Mouse (Mus musculus): ENCODE measurements around the gene Ip6k2. TPM values are rescaled to one million over a fixed set of nuclear protein-coding genes. Genes with fewer than 3 reads are reported as not detected.

The Ip6k2 gene
- total RNA-seq, 2 experiments from 2014 or later: 143 to 164 TPM

DNA sequence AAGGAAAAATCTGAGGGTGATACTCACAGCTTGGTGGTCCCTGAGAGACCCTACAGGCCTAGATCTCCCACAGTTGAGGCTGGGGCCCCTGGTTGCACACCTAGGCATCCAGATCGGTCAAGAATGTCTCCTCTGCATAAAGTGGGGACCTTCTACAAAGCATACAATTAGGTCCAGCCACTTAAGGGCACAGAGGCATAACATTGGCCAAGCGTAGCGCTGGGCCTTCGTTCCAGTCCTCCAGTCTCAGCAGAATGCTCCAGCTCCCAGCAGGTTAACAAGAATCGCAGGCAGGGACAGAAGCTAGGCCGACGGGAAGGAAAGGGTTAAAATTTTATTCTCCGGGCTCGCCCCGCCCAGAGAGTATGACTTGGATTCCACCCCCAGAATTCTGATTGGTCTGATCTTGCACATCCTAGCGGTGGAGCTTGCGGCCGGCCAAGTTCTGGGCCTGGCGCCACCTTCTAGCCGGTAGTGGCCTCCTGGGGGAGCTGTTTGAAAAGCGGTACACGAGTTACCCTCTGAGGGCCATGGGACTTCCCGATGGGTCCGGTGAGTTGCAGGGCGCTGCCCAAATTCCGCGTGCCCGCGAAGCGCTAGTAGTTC, 70.1 kb downstream of the Ip6k2 start:
- peak; percentile 70 for TF ChIP-seq CTCF (IDR thresholded peaks at IDR 0.05)
- DNase-seq (ENCODE audit: extremely low spot score in 1 of 2, low spot score in 2 of 2): peak; percentile 88 to 90
- peak overlapping the region; percentile 86 for H3K27ac ChIP-seq
- intact Hi-C loops (cut with DNase I): no loop called here
- peak overlapping the region; percentile 75 for H3K4me3 ChIP-seq

DNA sequence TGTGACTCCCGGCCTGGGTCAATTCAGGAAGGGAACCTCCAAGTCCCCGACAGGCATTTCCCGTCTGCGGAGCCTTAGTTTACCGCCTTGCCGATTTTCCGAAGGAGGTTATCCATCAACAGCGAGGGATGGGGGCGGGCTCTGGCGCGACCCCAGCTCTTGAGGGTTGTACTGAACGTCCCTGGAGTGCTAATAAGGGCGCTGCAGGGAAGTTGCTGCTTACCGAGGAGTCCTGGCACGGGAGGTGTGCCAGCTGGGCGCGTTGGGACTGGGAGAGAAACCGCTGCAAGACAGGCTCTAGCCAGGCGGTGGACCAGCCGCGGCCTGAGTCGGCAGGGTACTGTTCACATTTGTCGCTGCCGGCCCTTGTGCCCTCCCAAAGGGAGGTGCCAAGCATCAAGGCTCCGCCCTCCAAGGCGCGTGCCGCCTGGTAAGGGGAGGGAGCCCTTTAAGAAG, 70.7 kb downstream of the Ip6k2 start:
- no peak for TF ChIP-seq CTCF (IDR thresholded peaks at IDR 0.05)
- Histone ChIP-seq H3K4me3 (peak overlapping the region; percentile 75), H3K27ac (peak overlapping the region; percentile 86)
- intact Hi-C loops (cut with DNase I): no loop called here
- peak; percentile 82 for DNase-seq (ENCODE audit: extremely low spot score in 1 of 2, low spot score in 2 of 2)

DNA sequence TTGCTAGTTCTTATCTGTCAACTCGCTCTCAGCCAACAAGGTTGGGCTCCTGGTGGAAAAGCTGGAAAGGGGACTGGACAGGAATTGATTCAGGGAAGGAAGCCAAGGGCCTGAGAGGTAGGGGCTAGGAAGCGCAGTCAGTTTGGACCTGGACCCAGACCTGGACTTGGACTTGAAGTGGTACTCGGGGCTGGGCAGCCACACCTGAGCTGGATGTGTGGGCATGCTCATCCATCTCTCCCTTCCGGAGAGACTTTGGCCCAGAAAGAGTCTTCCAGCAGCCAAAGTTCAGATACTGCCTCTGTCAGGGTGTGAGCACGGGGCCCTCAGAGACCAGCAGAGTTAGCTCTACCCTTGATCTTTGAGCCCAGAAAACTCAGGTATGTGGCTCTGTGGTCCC, 71.7 kb downstream of the Ip6k2 start:
- TF ChIP-seq CTCF (IDR thresholded peaks at IDR 0.05): no peak

More for the DNA sequence above, 71.7 kb downstream of the Ip6k2 start:
- intact Hi-C loops (cut with DNase I): no loop called here
- Histone ChIP-seq H3K27ac (no peak overlapping the region), H3K4me3 (no peak overlapping the region)
- no peak for DNase-seq (ENCODE audit: extremely low spot score in 1 of 2, low spot score in 2 of 2)

Small RNAs within 50 kb of the gene (microRNA-seq; reads per million reads assigned to microRNA genes)
- gene Gm23156: 0 reads per million in 2 experiments

Other genes with a start within 250 kb of the Ip6k2 start
- gene Impdh2, start 223.5 kb upstream of the Ip6k2 start, total RNA-seq (2021): 10 to 100 TPM; 53.5 to 54.1 TPM
- gene Ndufaf3, start 216.4 kb upstream of the Ip6k2 start, total RNA-seq (2021): 10 to 100 TPM; 59.6 to 64.8 TPM
- 10 to 100 TPM; 93.1 to 94.2 TPM for gene Dalrd3, start 213.9 kb upstream of the Ip6k2 start, total RNA-seq (2021)
- gene Wdr6, start 205.1 kb upstream of the Ip6k2 start, total RNA-seq (2021): 100 to 1,000 TPM; 107 to 109 TPM
- 10 to 100 TPM; 83.8 to 93.6 TPM for gene P4htm, start 186.1 kb upstream of the Ip6k2 start, total RNA-seq (2021)
- gene Arih2, start 134.4 kb upstream of the Ip6k2 start, total RNA-seq (2021): 10 to 100 TPM; 51.7 to 53.8 TPM
- 10 to 100 TPM; 11.5 to 12.3 TPM for gene Slc25a20, start 121.7 kb upstream of the Ip6k2 start, total RNA-seq (2021)
- gene Prkar2a, start 94.5 kb upstream of the Ip6k2 start, total RNA-seq (2021): 10 to 100 TPM; 47.0 to 48.3 TPM
- 10 to 100 TPM; 64.7 to 68.0 TPM for gene Nckipsd, start 24.6 kb downstream of the Ip6k2 start, total RNA-seq (2021)
- 10 to 100 TPM; 65.1 to 75.0 TPM for gene Celsr3, start 42.5 kb downstream of the Ip6k2 start, total RNA-seq (2021)
- gene Slc26a6, start 69.5 kb downstream of the Ip6k2 start, total RNA-seq (2021): 10 to 100 TPM; 17.1 to 17.8 TPM
- gene Tmem89, start 130.8 kb downstream of the Ip6k2 start, total RNA-seq (2021): not detected
- gene Uqcrc1, start 152.8 kb downstream of the Ip6k2 start, total RNA-seq (2021): 100 to 1,000 TPM; 358 to 364 TPM
- gene Col7a1, start 169.8 kb downstream of the Ip6k2 start, total RNA-seq (2021): 1 to 10 TPM; 2.8 to 4.0 TPM
- gene Ucn2, start 202.2 kb downstream of the Ip6k2 start, total RNA-seq (2021): under 1 TPM; 0.40 to 0.41 TPM
- gene Pfkfb4, start 208.0 kb downstream of the Ip6k2 start, total RNA-seq (2021): 10 to 100 TPM; 15.8 to 17.7 TPM